Mouse (Mus musculus): ENCODE data around the gene Cct8l1. TPM values are rescaled to one million over a fixed set of nuclear protein-coding genes. Genes with fewer than 3 reads are reported as not detected.

Cct8l1 gene
- polyA plus RNA-seq, 1 experiment from 2014 or later, result not detected

DNA sequence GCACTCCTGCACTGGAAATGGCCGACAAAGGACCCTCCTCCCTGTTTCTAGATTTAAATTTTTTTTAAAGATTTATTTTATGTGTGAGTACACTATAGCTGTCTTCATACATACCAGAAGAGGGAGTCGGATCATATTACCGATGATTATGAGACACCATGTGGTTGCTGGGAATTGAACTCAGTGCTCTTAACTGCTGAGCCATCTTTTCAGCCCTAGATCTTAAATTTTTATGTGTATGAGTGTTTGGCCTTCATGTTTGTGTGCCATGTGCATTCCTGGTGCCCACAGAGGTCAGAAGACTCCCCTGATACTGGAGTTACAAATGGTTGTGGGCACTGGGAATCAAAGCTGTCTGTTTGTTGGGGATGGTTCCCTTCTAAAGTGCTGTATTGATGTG is 25.1 kb downstream of the Cct8l1 start:
- DNase-seq (ENCODE audit: low read depth, low spot score), result no peak
- POLR2A ChIA-PET, result no interaction called here
- no peaks in the 10 kb centered on the region for H3K27me3 ChIP-seq
- TF ChIP-seq CTCF (IDR thresholded peaks at IDR 0.05), result no peak
- no peak for ATAC-seq
- CTCF ChIA-PET, result no interaction called here
- in situ Hi-C loops (cut with MboI; ENCODE audit: low pct_unique_long_range_greater_than_20kb), result no loop called here

GRCm38 (mm10) chr5:25541661-25542060 is 25.8 kb downstream of the Cct8l1 start:
- ATAC-seq (no peak), DNase-seq (ENCODE audit: low read depth, low spot score) (no peak)
- POLR2A ChIA-PET, result no interaction called here
- H3K27me3 ChIP-seq, result no peaks in the 10 kb centered on the region
- in situ Hi-C loops (cut with MboI; ENCODE audit: low pct_unique_long_range_greater_than_20kb), result no loop called here
- no peak for TF ChIP-seq CTCF (IDR thresholded peaks at IDR 0.05)
- CTCF ChIA-PET, result interaction anchor here (0.9 kb wide), 1 partner anchor 8 kb away, joined by 3 read pairs; no protein-coding TSS in a partner anchor

DNA sequence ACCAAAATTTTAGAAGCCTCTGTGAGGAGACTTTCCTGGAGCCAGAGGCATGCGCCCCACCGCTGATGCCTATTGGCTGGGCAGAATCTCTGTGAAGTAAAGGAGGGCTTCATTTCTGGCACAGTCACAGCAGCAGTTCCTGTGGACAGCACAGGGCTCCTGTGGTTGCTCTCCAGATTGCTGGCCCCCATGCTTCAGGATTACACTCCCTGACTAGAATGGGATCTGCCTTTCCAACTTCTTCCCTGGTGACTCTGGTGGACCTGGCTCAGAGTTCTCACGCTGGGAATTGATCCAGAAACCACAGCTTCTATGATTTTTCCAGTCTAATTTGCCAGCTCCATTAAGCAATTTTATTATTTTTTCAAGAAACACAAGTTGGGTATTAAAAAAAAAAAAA is 28.2 kb downstream of the Cct8l1 start:
- DNase-seq (ENCODE audit: low read depth, low spot score) (no peak), ATAC-seq (no peak)
- ChIA-PET POLR2A (no interaction called here), CTCF (no interaction called here)
- H3K27me3 ChIP-seq, result no peaks in the 10 kb centered on the region
- no peak for TF ChIP-seq CTCF (IDR thresholded peaks at IDR 0.05)
- in situ Hi-C loops (cut with MboI; ENCODE audit: low pct_unique_long_range_greater_than_20kb), result no loop called here

DNA sequence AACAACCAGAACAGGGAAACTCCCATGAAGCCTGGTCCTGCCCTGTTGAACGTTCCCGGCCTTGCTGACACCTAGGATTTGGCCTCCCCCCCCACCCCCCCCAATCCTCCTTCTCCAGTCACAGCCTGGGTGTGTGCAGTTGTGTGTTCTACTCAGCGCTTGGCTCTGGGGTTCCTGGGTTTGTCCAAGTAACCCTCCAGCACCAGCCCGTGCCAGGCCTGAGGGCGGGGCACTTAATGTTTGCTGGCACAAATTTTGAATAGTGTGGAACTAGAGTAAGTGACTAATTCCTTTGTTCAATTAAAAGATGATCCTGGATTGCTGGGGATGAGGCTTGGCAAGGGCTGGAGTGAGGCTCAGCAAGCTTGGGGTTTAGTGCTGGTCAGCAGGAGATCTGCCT is 28.7 kb downstream of the Cct8l1 start:
- DNase-seq (ENCODE audit: low read depth, low spot score) (no peak), ATAC-seq (no peak)
- TF ChIP-seq CTCF (IDR thresholded peaks at IDR 0.05), result no peak
- in situ Hi-C loops (cut with MboI; ENCODE audit: low pct_unique_long_range_greater_than_20kb), result no loop called here
- ChIA-PET POLR2A (no interaction called here), CTCF (no interaction called here)
- H3K27me3 ChIP-seq, result no peaks in the 10 kb centered on the region

DNA sequence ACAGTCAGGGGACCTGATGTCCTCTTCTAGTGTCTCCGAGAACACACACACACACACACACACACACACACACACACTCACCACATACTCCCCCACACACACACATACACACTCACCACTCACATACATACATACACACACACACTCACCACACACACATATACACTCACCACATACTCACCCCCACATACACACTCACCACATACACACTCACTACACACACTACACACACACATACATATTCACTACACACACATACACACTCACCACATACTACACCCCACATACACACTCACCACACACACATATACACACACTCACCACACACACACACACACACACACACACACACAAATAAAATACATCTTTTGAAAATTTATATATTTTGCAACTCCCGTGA is 31.0 kb downstream of the Cct8l1 start:
- no peaks in the 10 kb centered on the region for H3K27me3 ChIP-seq
- no peak for DNase-seq (ENCODE audit: low read depth, low spot score)
- POLR2A ChIA-PET, result no interaction called here
- TF ChIP-seq CTCF (IDR thresholded peaks at IDR 0.05), result no peak
- in situ Hi-C loops (cut with MboI; ENCODE audit: low pct_unique_long_range_greater_than_20kb), result no loop called here
- CTCF ChIA-PET, result interaction anchor here (0.7 kb wide), 1 partner anchor 11 kb away, joined by 3 read pairs; no protein-coding TSS in a partner anchor
- ATAC-seq, result no peak

DNA sequence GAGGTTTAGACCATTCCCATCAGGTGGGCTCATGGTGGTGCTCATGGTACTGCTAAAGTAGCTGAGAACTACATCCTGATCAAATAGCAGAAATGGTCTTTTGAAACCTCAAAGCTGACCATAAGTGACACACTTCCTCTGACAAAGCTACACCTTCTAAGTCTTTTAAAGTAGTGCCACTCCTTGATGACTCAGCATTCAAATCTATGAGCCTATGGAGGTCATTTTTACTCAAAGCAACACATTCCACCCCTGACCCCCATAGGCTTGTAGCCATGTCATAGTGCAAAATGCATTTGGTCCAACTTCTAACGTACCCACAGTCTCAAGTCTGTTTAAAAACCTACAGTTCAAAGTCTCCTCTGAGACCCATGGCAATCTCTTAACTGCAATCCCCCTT is 35.0 kb downstream of the Cct8l1 start:
- in situ Hi-C loops (cut with MboI; ENCODE audit: low pct_unique_long_range_greater_than_20kb), result no loop called here
- no peak for TF ChIP-seq CTCF (IDR thresholded peaks at IDR 0.05)
- H3K27me3 ChIP-seq, result no peaks in the 10 kb centered on the region
- ChIA-PET CTCF (no interaction called here), POLR2A (no interaction called here)
- DNase-seq (ENCODE audit: low read depth, low spot score), result no peak
- no peak for ATAC-seq

- no peaks in the 10 kb centered on the region for H3K27me3 ChIP-seq
- DNase-seq (ENCODE audit: low read depth, low spot score) (no peak), ATAC-seq (no peak)
- ChIA-PET CTCF (no interaction called here), POLR2A (no interaction called here)
- no peak for TF ChIP-seq CTCF (IDR thresholded peaks at IDR 0.05)
- in situ Hi-C loops (cut with MboI; ENCODE audit: low pct_unique_long_range_greater_than_20kb), result no loop called here
Observed at GRCm38 (mm10) chr5:25554210-25554609, 38.3 kb downstream of the Cct8l1 start.

GRCm38 (mm10) chr5:25554689-25555088 is 38.8 kb downstream of the Cct8l1 start:
- no peaks in the 10 kb centered on the region for H3K27me3 ChIP-seq
- CTCF ChIA-PET, result no interaction called here
- DNase-seq (ENCODE audit: low read depth, low spot score) (no peak), ATAC-seq (no peak)
- POLR2A ChIA-PET, result no interaction called here
- in situ Hi-C loops (cut with MboI; ENCODE audit: low pct_unique_long_range_greater_than_20kb), result no loop called here
- TF ChIP-seq CTCF (IDR thresholded peaks at IDR 0.05), result no peak

- ATAC-seq (no peak), DNase-seq (ENCODE audit: low read depth, low spot score) (no peak)
- ChIA-PET CTCF (no interaction called here), POLR2A (no interaction called here)
- no peak for TF ChIP-seq CTCF (IDR thresholded peaks at IDR 0.05)
- in situ Hi-C loops (cut with MboI; ENCODE audit: low pct_unique_long_range_greater_than_20kb), result no loop called here
- no peaks in the 10 kb centered on the region for H3K27me3 ChIP-seq
Observed at GRCm38 (mm10) chr5:25555684-25556083, 39.8 kb downstream of the Cct8l1 start.

GRCm38 (mm10) chr5:25556363-25556762 is 40.5 kb downstream of the Cct8l1 start:
- ChIA-PET CTCF (no interaction called here), POLR2A (interaction anchor here (0.6 kb wide), 1 partner anchor 9 kb away, joined by 4 read pairs; no protein-coding TSS in a partner anchor)
- in situ Hi-C loops (cut with MboI; ENCODE audit: low pct_unique_long_range_greater_than_20kb), result no loop called here
- ATAC-seq, result no peak
- TF ChIP-seq CTCF (IDR thresholded peaks at IDR 0.05), result no peak
- no peaks in the 10 kb centered on the region for H3K27me3 ChIP-seq
- no peak for DNase-seq (ENCODE audit: low read depth, low spot score)

Other genes with a start within 250 kb of the Cct8l1 start
- 18.1 TPM for gene Kmt2c, start 17.3 kb upstream of the Cct8l1 start, polyA plus RNA-seq (2021)
- 6.8 TPM for gene Xrcc2, start 189.8 kb downstream of the Cct8l1 start, polyA plus RNA-seq (2021)
- gene Actr3b, start 243.9 kb downstream of the Cct8l1 start, polyA plus RNA-seq (2021), result 0.35 TPM

Measured in Patski (cell line).